10 mouse cellular contexts compared by ENCODE assay signal in genomic region chr19:24312556-24313342, GRCm38 (mm10). TPM values are rescaled to one million over a fixed set of nuclear protein-coding genes. Genes with fewer than 3 reads are reported as not detected.
A peak's percentile ranks its signal among the peaks of the same experiment; 100 is the strongest.
DNase-seq lines count a peak whose midpoint lies in the region; ATAC-seq lines count a peak whose summit lies in the region.
"Had no signal": no experiment of that assay in that cellular context is flagged by ENCODE, and none has a peak within 500 bp of the region (broad histone marks: within the 10 kb centered on the region; RNA-seq: fewer than 3 reads in every experiment).

No protein-coding gene starts in this region.

- no peak overlapping the region for H3K9ac ChIP-seq in heart, embryonic 13.5 days
- H3K9ac ChIP-seq in forebrain, embryonic 13.5 days = no peak overlapping the region
- H3K9ac ChIP-seq in midbrain, embryonic 12.5 days (replicated peaks) = no peak overlapping the region

- H3K4me3 ChIP-seq in heart, embryonic 13.5 days = no peak overlapping the region
- H3K4me3 ChIP-seq in forebrain, embryonic 13.5 days = no peak overlapping the region
- no peak overlapping the region for H3K4me3 ChIP-seq in midbrain, embryonic 12.5 days

- H3K36me3 ChIP-seq in heart, embryonic 13.5 days = peaks cover 3% of the 10 kb centered on the region; the same call in 1 of the 2 replicates
- H3K36me3 ChIP-seq in forebrain, embryonic 13.5 days (ENCODE audit: poor library complexity, severe bottlenecking) = no peaks in the 10 kb centered on the region
- H3K36me3 ChIP-seq in midbrain, embryonic 12.5 days = no peaks in the 10 kb centered on the region

- WGBS in heart, embryonic 13.5 days = 84% methylated on average over 12 of the region's 12 CpGs
- WGBS in forebrain, embryonic 13.5 days = 14% methylated on average over 12 of the region's 12 CpGs
- WGBS in midbrain, embryonic 12.5 days = 30% methylated on average over 12 of the region's 12 CpGs

- no peaks in the 10 kb centered on the region for H3K9me3 ChIP-seq in heart, embryonic 13.5 days
- no peaks in the 10 kb centered on the region for H3K9me3 ChIP-seq in forebrain, embryonic 13.5 days (replicated peaks)
- no peaks in the 10 kb centered on the region for H3K9me3 ChIP-seq in midbrain, embryonic 12.5 days

- DNase-seq in heart, adult 18-20 months = no peak
- DNase-seq in cerebellum, adult 18-20 months = peak; percentile 55 to 62
- DNase-seq in right cerebral cortex, postnatal 4 days = no peak
- DNase-seq in urinary bladder, postnatal 36 days (ENCODE audit: low spot score in 2 of 2) = no peak
- DNase-seq in layer of hippocampus, postnatal 10 days (ENCODE audit: low spot score in 2 of 2) = no peak
- DNase-seq: kidney, adult 11 months had no signal

- peak overlapping the region; percentile 63 for H3K27ac ChIP-seq in heart, embryonic 13.5 days (replicated peaks)
- no peak overlapping the region; the same call in 1 of the 2 replicates for H3K27ac ChIP-seq in forebrain, embryonic 13.5 days
- H3K27ac ChIP-seq in midbrain, embryonic 12.5 days (replicated peaks) = peak overlapping the region; percentile 25

- ATAC-seq in heart, embryonic 13.5 days (ENCODE audit: extremely low read depth, insufficient number of reproducible peaks, low FRiP score, low TSS enrichment) = no peak
- ATAC-seq in forebrain, embryonic 13.5 days = peak; percentile 71
- ATAC-seq in midbrain, embryonic 12.5 days (ENCODE audit: low FRiP score, low read depth) = peak; percentile 72
- ATAC-seq: CD4-positive, CD25-positive, alpha-beta regulatory T cell, adult 4 months had no signal

- H3K4me1 ChIP-seq in heart, embryonic 13.5 days = peaks cover 54% of the 10 kb centered on the region
- H3K4me1 ChIP-seq in forebrain, embryonic 13.5 days = peaks cover 44% of the 10 kb centered on the region
- peaks cover 38% of the 10 kb centered on the region for H3K4me1 ChIP-seq in midbrain, embryonic 12.5 days

- no peak overlapping the region for H3K4me2 ChIP-seq in heart, embryonic 13.5 days
- peak overlapping the region; percentile 1; the same call in 1 of the 2 replicates for H3K4me2 ChIP-seq in forebrain, embryonic 13.5 days
- no peak overlapping the region for H3K4me2 ChIP-seq in midbrain, embryonic 12.5 days (replicated peaks)

- H3K27me3 ChIP-seq in heart, embryonic 13.5 days (replicated peaks) = no peaks in the 10 kb centered on the region
- H3K27me3 ChIP-seq in forebrain, embryonic 13.5 days = no peaks in the 10 kb centered on the region
- H3K27me3 ChIP-seq in midbrain, embryonic 12.5 days = 0 out of 2 replicates have a peak, but pooled peaks cover 6% of the 10 kb centered on the region

RNA-seq across cellular contexts. Expression of gene Fxn, which starts 32.3 kb away (rescaled TPM):
- polyA plus RNA-seq in heart, embryonic 13.5 days (2015; fragmentation: Nextera tagmentation; extraction: Ambion mirVana) = 60.9 and 64.0 TPM in 2 replicates
- total RNA-seq in heart, adult 18-20 months (2021) = 10 to 100 TPM; 26.1 to 30.0 TPM
- polyA plus RNA-seq in forebrain, embryonic 13.5 days (2015; fragmentation: Nextera tagmentation; extraction: Ambion mirVana) = 55.4 and 56.7 TPM in 2 replicates
- 42.5 and 49.4 TPM in 2 replicates for polyA plus RNA-seq in midbrain, embryonic 12.5 days (2016; fragmentation: Nextera tagmentation; extraction: Ambion mirVana)
- 10 to 100 TPM; 12.2 TPM for total RNA-seq in layer of hippocampus, postnatal 10 days (2021)

Comparison
In these comparisons a context has a peak if more than half of its experiments do, and no peak if none do; other contexts are left out.
1. DNase-seq: peak in cerebellum, adult 18-20 months (2 of 2); none in heart, adult 18-20 months (0 of 2), right cerebral cortex, postnatal 4 days (single experiment), urinary bladder, postnatal 36 days (0 of 2) and layer of hippocampus, postnatal 10 days (0 of 2).